Mouse (Mus musculus): ENCODE measurements around the gene Nr6a1. TPM values are rescaled to one million over a fixed set of nuclear protein-coding genes. Genes with fewer than 3 reads are reported as not detected.

Gene Nr6a1
- polyA plus RNA-seq, 1 experiment from 2014 or later: 3.1 TPM

DNA sequence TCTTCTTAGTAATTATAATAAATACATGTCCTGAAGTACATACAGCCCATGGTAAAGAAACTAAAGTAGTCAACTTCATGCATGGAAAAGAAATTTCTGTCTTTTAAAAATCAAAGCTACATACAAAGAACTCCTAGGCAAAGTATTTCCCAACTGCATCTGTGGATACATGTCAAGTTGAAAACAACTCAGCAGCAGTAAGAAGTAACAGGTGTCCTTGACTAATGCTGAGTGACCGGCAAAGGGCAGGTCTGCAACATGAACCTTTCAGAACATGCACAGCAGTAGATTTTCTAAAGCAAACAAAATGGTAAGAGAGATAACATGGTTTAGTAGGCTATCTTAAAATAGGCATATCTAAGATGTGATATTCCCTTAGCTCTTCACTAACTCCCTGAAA lies 98.0 kb downstream of the Nr6a1 start:
- Histone ChIP-seq H3K27me3 (no peaks in the 10 kb centered on the region), H3K27ac (no peak overlapping the region), H3K9me3 (no peaks in the 10 kb centered on the region), H3K4me3 (no peak overlapping the region), H3K36me3 (peaks cover 4% of the 10 kb centered on the region; the same call in 1 of the 2 replicates), H3K4me1 (replicated peaks) (peaks cover 8% of the 10 kb centered on the region), H3K4me2 (no peak overlapping the region), H3K9ac (no peak overlapping the region)
- ATAC-seq (ENCODE audit: low FRiP score): no peak
- 84% methylated on average over 1 of the region's 1 CpGs for WGBS

DNA sequence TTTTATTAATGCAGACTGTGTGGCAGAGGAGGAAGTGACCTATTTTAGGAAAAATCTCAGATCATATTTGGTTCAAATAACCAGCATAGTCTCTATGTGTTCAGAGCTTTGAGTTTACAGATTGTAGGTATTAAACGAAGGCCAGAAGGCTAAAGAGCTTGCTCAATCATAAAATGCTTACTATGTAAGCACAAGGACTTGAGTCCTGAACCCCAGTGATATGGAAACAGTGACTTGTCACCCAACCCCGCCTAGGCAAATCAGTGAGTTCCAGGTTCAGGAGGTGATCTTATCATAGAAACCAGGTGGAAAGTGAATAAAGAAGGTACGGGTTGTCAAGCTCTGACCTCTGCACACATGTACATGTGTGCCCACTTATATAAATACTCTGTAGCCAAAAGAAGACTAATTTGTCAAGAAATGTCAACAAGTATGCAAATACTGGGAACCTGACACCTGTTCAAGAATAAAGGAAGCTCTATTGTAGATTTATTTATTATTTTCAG lies 99.6 kb downstream of the Nr6a1 start:
- ATAC-seq (ENCODE audit: low FRiP score): no peak
- Histone ChIP-seq H3K9ac (no peak overlapping the region), H3K4me3 (no peak overlapping the region), H3K4me2 (no peak overlapping the region), H3K27me3 (no peaks in the 10 kb centered on the region), H3K27ac (no peak overlapping the region), H3K4me1 (replicated peaks) (peaks cover 10% of the 10 kb centered on the region), H3K9me3 (no peaks in the 10 kb centered on the region), H3K36me3 (no peaks in the 10 kb centered on the region)
- 92% methylated on average over 3 of the region's 3 CpGs for WGBS

DNA sequence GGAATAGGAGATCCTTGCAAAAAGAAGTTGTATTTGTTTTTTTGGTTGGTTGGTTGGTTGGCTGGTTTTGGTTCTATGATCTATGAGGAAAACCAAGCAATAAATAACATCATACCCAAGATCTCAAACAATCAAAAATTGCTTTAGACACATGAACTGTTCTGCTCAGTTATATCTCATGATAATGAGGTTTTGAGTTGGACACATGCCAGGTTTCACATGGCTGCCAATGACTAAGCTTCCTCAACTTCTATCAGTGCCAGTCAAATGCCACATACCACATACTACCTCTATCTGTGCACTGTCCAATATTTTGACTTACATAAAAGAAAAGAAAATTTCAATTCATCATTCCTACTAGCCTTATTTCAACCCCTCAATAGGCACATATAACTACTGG lies 101.3 kb downstream of the Nr6a1 start:
- H3K9ac ChIP-seq: no peak overlapping the region
- no peak for ATAC-seq (ENCODE audit: low FRiP score)
- H3K4me3 ChIP-seq: peak overlapping the region; percentile 10
- H3K27me3 ChIP-seq: no peaks in the 10 kb centered on the region
- 0 out of 2 replicates have a peak overlapping the region, but pooled peaks have one; percentile 26 for H3K27ac ChIP-seq
- H3K4me1 ChIP-seq (replicated peaks): peaks cover 13% of the 10 kb centered on the region
- H3K36me3 ChIP-seq: no peaks in the 10 kb centered on the region
- H3K9me3 ChIP-seq: no peaks in the 10 kb centered on the region
- H3K4me2 ChIP-seq: peak overlapping the region; percentile 40

DNA sequence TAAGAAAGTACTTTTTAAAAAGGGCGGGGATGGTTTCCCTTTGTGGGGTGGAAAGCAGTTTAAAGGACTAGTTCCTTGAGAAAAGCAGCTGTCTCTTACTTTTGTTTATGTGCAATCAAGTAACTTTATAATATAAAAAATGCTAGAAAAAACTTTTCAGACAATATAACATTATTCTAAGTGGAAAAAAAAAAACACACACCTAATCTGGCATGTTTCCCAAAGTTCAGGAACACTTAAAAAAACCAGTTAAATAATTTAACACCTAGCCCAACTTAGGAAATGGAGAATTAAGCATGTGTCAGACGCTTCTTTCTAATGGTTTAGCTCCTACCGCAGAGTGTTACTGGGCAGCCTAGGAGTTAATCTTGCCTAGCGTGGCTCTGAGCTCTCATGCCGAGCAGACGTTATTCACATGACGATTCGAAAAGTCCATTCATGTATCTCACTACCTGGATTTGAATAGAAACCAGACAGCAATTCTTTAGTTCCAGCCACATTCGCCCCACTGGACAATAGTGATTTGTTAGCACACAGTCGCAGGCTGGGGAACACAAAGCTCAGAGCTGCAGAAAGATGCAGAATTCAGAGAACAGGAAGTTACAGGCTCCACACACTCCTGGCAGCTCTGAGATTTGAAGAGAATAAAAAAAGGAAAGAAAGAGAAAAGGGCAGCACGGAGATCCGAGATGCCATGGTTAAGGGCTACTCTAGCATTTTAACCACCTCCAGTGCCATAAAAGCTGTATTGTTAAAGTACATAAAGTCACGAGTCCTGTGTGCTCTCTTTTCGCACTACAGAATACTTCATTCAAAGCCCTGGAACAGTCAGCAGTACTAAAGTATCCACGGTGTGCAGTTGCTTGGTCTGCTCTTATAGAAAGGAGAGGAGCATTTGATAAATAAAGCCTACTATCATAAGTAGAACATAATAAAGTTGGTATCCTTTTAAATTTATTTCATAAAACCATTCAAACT lies 102.4 kb downstream of the Nr6a1 start:
- Histone ChIP-seq H3K4me1 (replicated peaks) (peaks cover 13% of the 10 kb centered on the region), H3K36me3 (no peaks in the 10 kb centered on the region), H3K9me3 (no peaks in the 10 kb centered on the region), H3K27ac (peak overlapping the region; percentile 89), H3K27me3 (no peaks in the 10 kb centered on the region), H3K4me3 (peak overlapping the region; percentile 59), H3K9ac (peak overlapping the region; percentile 72), H3K4me2 (peak overlapping the region; percentile 62)
- WGBS: 3% methylated on average over 15 of the region's 15 CpGs
- ATAC-seq (ENCODE audit: low FRiP score): peak; percentile 54

GRCm38 (mm10) chr2:38823912-38824583 lies 103.4 kb downstream of the Nr6a1 start:
- Histone ChIP-seq H3K4me1 (replicated peaks) (peaks cover 13% of the 10 kb centered on the region), H3K9me3 (no peaks in the 10 kb centered on the region), H3K4me2 (peak overlapping the region; percentile 62), H3K36me3 (no peaks in the 10 kb centered on the region), H3K27ac (peak overlapping the region; percentile 96), H3K4me3 (peak overlapping the region; percentile 59), H3K27me3 (no peaks in the 10 kb centered on the region), H3K9ac (peak overlapping the region; percentile 83)
- 5% methylated on average over 12 of the region's 12 CpGs for WGBS
- ATAC-seq (ENCODE audit: low FRiP score): peak; percentile 82

GRCm38 (mm10) chr2:38823406-38823805 lies 104.1 kb downstream of the Nr6a1 start:
- H3K4me1 ChIP-seq (replicated peaks): peaks cover 13% of the 10 kb centered on the region
- H3K27ac ChIP-seq: peak overlapping the region; percentile 96
- 0 out of 2 replicates have a peak, but pooled peaks have one; percentile 44 for ATAC-seq (ENCODE audit: low FRiP score)
- peak overlapping the region; percentile 83 for H3K9ac ChIP-seq
- no peaks in the 10 kb centered on the region for H3K36me3 ChIP-seq
- peak overlapping the region; percentile 59 for H3K4me3 ChIP-seq
- H3K27me3 ChIP-seq: no peaks in the 10 kb centered on the region
- peak overlapping the region; percentile 62 for H3K4me2 ChIP-seq
- 7% methylated on average over 8 of the region's 8 CpGs for WGBS
- no peaks in the 10 kb centered on the region for H3K9me3 ChIP-seq

GRCm38 (mm10) chr2:38822995-38823394 lies 104.5 kb downstream of the Nr6a1 start:
- H3K9me3 ChIP-seq: no peaks in the 10 kb centered on the region
- ATAC-seq (ENCODE audit: low FRiP score): peak; percentile 88
- no peaks in the 10 kb centered on the region for H3K36me3 ChIP-seq
- peak overlapping the region; percentile 59 for H3K4me3 ChIP-seq
- peak overlapping the region; percentile 83 for H3K9ac ChIP-seq
- peaks cover 13% of the 10 kb centered on the region for H3K4me1 ChIP-seq (replicated peaks)
- peak overlapping the region; percentile 96 for H3K27ac ChIP-seq
- WGBS: 9% methylated on average over 6 of the region's 6 CpGs
- no peaks in the 10 kb centered on the region for H3K27me3 ChIP-seq
- H3K4me2 ChIP-seq: peak overlapping the region; percentile 62

DNA sequence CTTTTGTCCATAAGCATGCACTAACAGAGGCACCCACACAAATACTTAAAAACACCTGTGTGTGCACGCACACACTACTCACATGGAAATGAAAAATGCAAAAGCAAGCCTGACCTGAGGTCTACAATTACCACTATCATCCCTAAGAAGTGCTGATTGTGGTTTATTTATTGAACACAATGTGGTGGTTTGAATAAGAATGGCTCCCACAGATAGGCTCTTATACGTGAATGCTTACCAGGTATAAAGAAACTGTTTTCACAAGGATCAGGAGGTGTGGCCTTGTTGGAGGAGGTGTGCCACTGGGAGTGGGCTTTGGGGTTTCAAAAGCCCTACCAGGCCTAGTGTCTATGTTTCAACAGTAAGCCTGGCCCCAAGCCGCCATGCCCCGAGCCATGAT lies 110.0 kb downstream of the Nr6a1 start:
- ATAC-seq (ENCODE audit: low FRiP score): no peak
- no peak overlapping the region for H3K4me3 ChIP-seq
- H3K4me1 ChIP-seq (replicated peaks): no peaks in the 10 kb centered on the region
- H3K9me3 ChIP-seq: no peaks in the 10 kb centered on the region
- H3K27ac ChIP-seq: no peak overlapping the region
- 72% methylated on average over 4 of the region's 4 CpGs for WGBS
- H3K9ac ChIP-seq: no peak overlapping the region
- no peaks in the 10 kb centered on the region for H3K36me3 ChIP-seq
- no peaks in the 10 kb centered on the region for H3K27me3 ChIP-seq
- no peak overlapping the region for H3K4me2 ChIP-seq

DNA sequence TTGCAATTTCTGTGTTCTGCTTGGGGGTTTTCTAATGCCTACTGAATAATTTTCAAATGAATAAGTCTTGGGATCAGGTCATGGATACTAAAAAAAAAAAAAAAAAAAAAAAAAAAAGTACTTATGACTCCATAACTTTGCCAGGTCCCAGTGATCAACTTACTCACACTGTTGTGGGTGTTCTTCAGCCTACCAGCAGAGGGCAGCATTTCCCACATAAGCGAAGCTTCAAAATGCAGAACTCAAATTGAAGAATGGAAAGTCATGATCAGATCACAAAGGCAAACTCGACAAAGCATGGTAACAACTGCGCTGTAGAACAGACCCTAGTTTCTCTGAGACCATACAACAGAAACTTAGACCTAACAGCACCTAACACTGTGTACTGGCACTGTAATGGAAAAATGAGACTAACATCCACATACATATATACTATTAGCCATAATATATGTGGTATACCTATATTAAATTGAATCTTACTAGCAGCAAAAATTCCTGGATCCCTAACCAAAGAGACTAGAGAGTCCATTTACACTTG lies 130.3 kb downstream of the Nr6a1 start:
- Histone ChIP-seq H3K4me3 (no peak overlapping the region), H3K4me1 (replicated peaks) (no peaks in the 10 kb centered on the region), H3K9me3 (no peaks in the 10 kb centered on the region), H3K36me3 (no peaks in the 10 kb centered on the region), H3K9ac (no peak overlapping the region), H3K27ac (no peak overlapping the region), H3K4me2 (no peak overlapping the region), H3K27me3 (no peaks in the 10 kb centered on the region)
- no peak; the same call in 1 of the 2 replicates for ATAC-seq (ENCODE audit: low FRiP score)
- whole genome bisulfite sequencing: 13% methylated on average over 3 of the region's 3 CpGs

DNA sequence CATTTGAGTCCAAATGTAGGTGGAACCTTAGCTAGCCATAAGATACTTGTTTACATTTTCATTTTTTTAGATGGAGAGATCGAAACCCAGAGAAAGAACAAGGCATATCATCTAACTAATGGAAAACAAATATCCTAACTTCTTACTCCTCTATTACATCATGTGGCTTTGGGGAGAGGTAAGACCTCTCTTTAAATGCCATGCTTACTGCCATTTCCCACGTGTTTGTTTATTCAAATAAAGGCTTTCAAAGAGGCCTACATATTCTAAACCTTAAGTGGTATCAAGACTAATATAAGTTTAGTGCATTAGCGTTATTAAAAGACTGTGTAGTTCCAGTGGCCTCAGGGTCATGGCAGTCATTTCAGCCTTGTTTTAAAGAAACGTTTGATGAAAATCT lies 140.2 kb downstream of the Nr6a1 start:
- H3K9me3 ChIP-seq: no peaks in the 10 kb centered on the region
- H3K27ac ChIP-seq: no peak overlapping the region
- WGBS: 59% methylated on average over 4 of the region's 4 CpGs
- no peak overlapping the region for H3K4me3 ChIP-seq
- H3K27me3 ChIP-seq: no peaks in the 10 kb centered on the region
- peaks cover 6% of the 10 kb centered on the region for H3K4me1 ChIP-seq (replicated peaks)
- no peak overlapping the region for H3K9ac ChIP-seq
- no peak overlapping the region for H3K4me2 ChIP-seq
- no peaks in the 10 kb centered on the region for H3K36me3 ChIP-seq
- no peak for ATAC-seq (ENCODE audit: low FRiP score)

DNA sequence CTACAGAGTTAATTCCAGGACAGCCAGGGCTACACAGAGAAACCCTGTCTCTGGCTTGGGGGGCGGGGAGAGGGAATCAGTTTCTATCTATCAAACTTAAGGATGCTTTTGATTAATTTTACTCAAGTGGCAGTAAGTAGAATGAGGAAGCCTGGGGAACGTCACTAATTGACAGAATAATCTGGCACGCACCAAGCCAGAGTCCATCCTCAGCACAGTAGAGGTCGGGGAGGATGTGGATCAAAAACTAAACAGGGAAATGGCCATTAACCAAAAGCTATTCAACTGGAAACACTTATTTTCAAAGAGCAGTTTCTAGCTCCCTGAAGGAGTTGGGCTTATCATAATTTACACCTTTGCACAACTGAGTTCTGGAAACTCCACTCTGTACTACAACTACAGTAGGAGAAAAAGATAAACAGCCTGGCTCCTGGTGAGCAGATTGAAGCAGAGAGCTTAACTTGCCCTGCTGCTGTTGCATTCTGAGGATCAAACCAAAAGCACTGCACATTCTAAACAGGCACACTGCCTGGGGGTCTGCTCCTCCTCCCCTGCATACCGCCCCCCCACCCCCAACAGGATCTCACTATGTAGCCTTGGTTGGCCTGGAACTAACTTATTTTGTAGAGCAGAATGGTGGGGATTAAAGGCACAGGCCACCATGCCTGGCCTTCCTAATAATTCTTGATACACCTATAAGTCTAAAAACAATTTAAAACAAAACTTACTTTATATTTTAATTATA lies 141.1 kb downstream of the Nr6a1 start:
- H3K4me1 ChIP-seq (replicated peaks): peaks cover 12% of the 10 kb centered on the region
- 30% methylated on average over 5 of the region's 5 CpGs for WGBS
- H3K36me3 ChIP-seq: no peaks in the 10 kb centered on the region
- H3K9ac ChIP-seq: no peak overlapping the region
- H3K27me3 ChIP-seq: no peaks in the 10 kb centered on the region
- H3K9me3 ChIP-seq: no peaks in the 10 kb centered on the region
- no peak for ATAC-seq (ENCODE audit: low FRiP score)
- no peak overlapping the region for H3K27ac ChIP-seq
- no peak overlapping the region for H3K4me3 ChIP-seq
- no peak overlapping the region for H3K4me2 ChIP-seq
